ENCODE assay signal across 11 mouse cellular contexts in the genomic region with DNA sequence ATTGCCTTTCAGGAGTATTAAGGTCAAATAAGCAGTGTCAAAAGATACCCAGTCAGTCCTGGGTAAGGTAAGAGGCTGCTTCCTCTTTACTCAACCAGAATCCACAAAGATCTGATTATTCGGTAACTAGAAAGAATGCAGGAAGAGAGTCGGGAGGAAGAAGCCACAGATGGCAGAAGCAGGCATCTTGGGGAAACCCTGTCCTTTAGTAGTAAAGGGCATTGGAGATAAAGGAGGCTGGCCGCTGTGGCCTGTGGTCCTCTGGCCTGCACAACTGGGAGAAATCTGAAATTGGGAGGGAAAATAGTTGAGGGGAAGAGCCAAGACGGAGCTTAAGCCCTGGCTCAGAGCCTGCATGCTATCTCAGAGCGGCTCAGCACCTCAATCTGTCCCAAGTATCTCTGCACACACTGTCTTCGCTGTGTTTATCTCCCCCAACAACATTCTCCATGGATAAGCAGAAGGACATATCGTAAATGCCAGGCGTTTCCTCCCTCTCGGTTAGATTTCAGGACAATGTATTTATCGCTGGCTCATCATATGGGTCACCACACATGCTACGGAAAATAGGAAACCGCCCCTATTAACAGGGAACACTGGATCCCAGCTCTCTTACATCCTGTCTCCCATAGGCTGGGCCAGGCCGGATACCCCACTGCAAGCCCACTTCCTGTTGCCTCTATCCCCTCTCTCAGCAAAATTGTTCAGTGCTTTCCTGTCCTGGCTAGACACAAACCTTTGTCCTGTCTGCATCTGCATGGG. TPM values are rescaled to one million over a fixed set of nuclear protein-coding genes. Genes with fewer than 3 reads are reported as not detected.
A peak's percentile ranks its signal among the peaks of the same experiment; 100 is the strongest.
DNase-seq lines count a peak whose midpoint lies in the region; ATAC-seq and TF ChIP-seq lines count a peak whose summit lies in the region.
"Had no signal": no experiment of that assay in that cellular context is flagged by ENCODE, and none has a peak within 500 bp of the region (broad histone marks: within the 10 kb centered on the region; RNA-seq: fewer than 3 reads in every experiment).

No protein-coding gene starts in this region.

- H3K9me3 ChIP-seq in forebrain, embryonic 10.5 days: no peaks in the 10 kb centered on the region
- H3K9me3 ChIP-seq in forebrain, embryonic 14.5 days (replicated peaks; ENCODE audit: control insufficient read depth, low read length): no peaks in the 10 kb centered on the region
- no peaks in the 10 kb centered on the region for H3K9me3 ChIP-seq in liver, postnatal 0 days (ENCODE audit: low read length)
- H3K9me3 ChIP-seq: forebrain, embryonic 12.5 days had no signal

- H3K4me1 ChIP-seq in forebrain, embryonic 10.5 days: peaks cover 12% of the 10 kb centered on the region
- no peaks in the 10 kb centered on the region for H3K4me1 ChIP-seq in forebrain, embryonic 14.5 days (ENCODE audit: control insufficient read depth, insufficient read depth, low read length)
- H3K4me1 ChIP-seq in testis, adult 2 months (ENCODE audit: control insufficient read depth, insufficient read depth, low read length): peaks cover 3% of the 10 kb centered on the region
- no peaks in the 10 kb centered on the region; the same call in 1 of the 2 replicates for H3K4me1 ChIP-seq in liver, postnatal 0 days (ENCODE audit: insufficient read depth)
- H3K4me1 ChIP-seq: forebrain, embryonic 12.5 days had no signal

- TF ChIP-seq CTCF in testis, adult 2 months (IDR thresholded peaks at IDR 0.05; ENCODE audit: control insufficient read depth, insufficient read depth, insufficient replicate concordance, low read depth, low read length): no peak
- TF ChIP-seq CTCF in liver, postnatal 0 days (IDR thresholded peaks at IDR 0.05; ENCODE audit: low read depth): no peak

- DNase-seq in forebrain, embryonic 10.5 days (ENCODE audit: extremely low spot score, low spot score): no peak
- no peak for DNase-seq in forebrain, embryonic 14.5 days (ENCODE audit: low spot score)
- no peak for DNase-seq in testis, postnatal 10 days (ENCODE audit: low spot score)
- no peak for DNase-seq in liver, postnatal 0 days
- peak; percentile 30 for DNase-seq in yolk sac, embryonic 10.5 days (ENCODE audit: low spot score)
- no peak for DNase-seq in right cerebral cortex, adult 18-20 months
- no peak for DNase-seq in natural killer cell, adult 2 months (ENCODE audit: low spot score in 2 of 2)

- no peak overlapping the region for H3K4me2 ChIP-seq in forebrain, embryonic 14.5 days (ENCODE audit: low read length)
- H3K4me2 ChIP-seq in liver, postnatal 0 days (ENCODE audit: low read depth, low read length): no peak overlapping the region
- H3K4me2 ChIP-seq: forebrain, embryonic 12.5 days had no signal

- no peaks in the 10 kb centered on the region for H3K36me3 ChIP-seq in forebrain, embryonic 10.5 days (replicated peaks)
- H3K36me3 ChIP-seq in forebrain, embryonic 14.5 days (ENCODE audit: control insufficient read depth, insufficient read depth, low read length): no peaks in the 10 kb centered on the region
- H3K36me3 ChIP-seq in testis, adult 2 months (ENCODE audit: control insufficient read depth, insufficient read depth, low read length): no peaks in the 10 kb centered on the region
- no peaks in the 10 kb centered on the region for H3K36me3 ChIP-seq in liver, postnatal 0 days (replicated peaks; ENCODE audit: insufficient read depth, low read length)
- H3K36me3 ChIP-seq: forebrain, embryonic 12.5 days had no signal

- TF ChIP-seq POLR2A in testis, adult 2 months (IDR thresholded peaks at IDR 0.05; ENCODE audit: control insufficient read depth, low read depth, low read length): no peak

- ATAC-seq in forebrain, embryonic 14.5 days: no peak
- ATAC-seq in liver, postnatal 0 days: peak; percentile 62
- ATAC-seq: hindbrain, postnatal 0 days had no signal

- peak; percentile 87 for TF ChIP-seq EP300 in liver, postnatal 0 days (IDR thresholded peaks at IDR 0.05; ENCODE audit: low read depth)

- H3K27me3 ChIP-seq in forebrain, embryonic 10.5 days (ENCODE audit: poor library complexity, severe bottlenecking): no peaks in the 10 kb centered on the region
- H3K27me3 ChIP-seq in forebrain, embryonic 14.5 days (replicated peaks; ENCODE audit: control insufficient read depth, insufficient read depth, low read length): no peaks in the 10 kb centered on the region
- no peaks in the 10 kb centered on the region for H3K27me3 ChIP-seq in testis, adult 2 months (ENCODE audit: control insufficient read depth, insufficient read depth, low read length)
- no peaks in the 10 kb centered on the region for H3K27me3 ChIP-seq in liver, postnatal 0 days (ENCODE audit: insufficient read depth, low read length)
- H3K27me3 ChIP-seq: forebrain, embryonic 12.5 days had no signal

- no peak overlapping the region for H3K4me3 ChIP-seq in forebrain, embryonic 10.5 days
- H3K4me3 ChIP-seq in forebrain, embryonic 14.5 days (ENCODE audit: low read depth, low read length): no peak overlapping the region
- no peak overlapping the region for H3K4me3 ChIP-seq in testis, adult 2 months (ENCODE audit: control insufficient read depth, low read depth, low read length)
- no peak overlapping the region for H3K4me3 ChIP-seq in liver, postnatal 0 days (ENCODE audit: low read depth, low read length)
- H3K4me3 ChIP-seq: forebrain, embryonic 12.5 days; myocyte had no signal

- 85% methylated on average over 13 of the region's 13 CpGs for WGBS in forebrain, embryonic 10.5 days
- WGBS in forebrain, embryonic 14.5 days: 83% methylated on average over 13 of the region's 13 CpGs
- 26% methylated on average over 13 of the region's 13 CpGs for WGBS in liver, postnatal 0 days (ENCODE audit: insufficient replicate concordance)

- 0 out of 2 replicates have a peak overlapping the region, but pooled peaks have one; percentile 30 for H3K27ac ChIP-seq in forebrain, embryonic 10.5 days
- no peak overlapping the region for H3K27ac ChIP-seq in forebrain, embryonic 14.5 days (ENCODE audit: low read depth, low read length)
- H3K27ac ChIP-seq in testis, adult 2 months (ENCODE audit: control insufficient read depth, insufficient read depth, low read depth, low read length): peak overlapping the region; percentile 43
- H3K27ac ChIP-seq in liver, postnatal 0 days (ENCODE audit: low read depth): no peak overlapping the region
- H3K27ac ChIP-seq: forebrain, embryonic 12.5 days; hindbrain, postnatal 0 days had no signal

- H3K9ac ChIP-seq in forebrain, embryonic 14.5 days (ENCODE audit: low read length): no peak overlapping the region
- no peak overlapping the region for H3K9ac ChIP-seq in liver, postnatal 0 days (replicated peaks)
- H3K9ac ChIP-seq: forebrain, embryonic 12.5 days had no signal

RNA-seq across cellular contexts. Expression of gene Myzap, which starts 14.3 kb away (rescaled TPM):
- 3.5 and 4.0 TPM in 2 replicates for polyA plus RNA-seq in forebrain, embryonic 10.5 days (2016; fragmentation: Nextera tagmentation; extraction: Ambion mirVana)
- polyA plus RNA-seq in forebrain, embryonic 14.5 days (2014; fragmentation: Nextera tagmentation; extraction: Ambion mirVana): 2.6 and 3.4 TPM in 2 replicates
- polyA plus RNA-seq in testis, adult 2 months (2012; rRNA removed): 2.7 and 4.1 TPM in 2 replicates
- 2.8 and 3.7 TPM in 2 replicates for polyA plus RNA-seq in liver, postnatal 0 days (2015; fragmentation: Nextera tagmentation; extraction: Ambion mirVana)

Comparison
In these comparisons a context has a peak if more than half of its experiments do, and no peak if none do; other contexts are left out.
1. H3K27ac ChIP-seq: peak in forebrain, embryonic 10.5 days (single experiment) and testis, adult 2 months (single experiment); none in forebrain, embryonic 14.5 days (single experiment) and liver, postnatal 0 days (single experiment).